Mouse (Mus musculus): Measurements from ENCODE around the gene Nrp1.

DNA sequence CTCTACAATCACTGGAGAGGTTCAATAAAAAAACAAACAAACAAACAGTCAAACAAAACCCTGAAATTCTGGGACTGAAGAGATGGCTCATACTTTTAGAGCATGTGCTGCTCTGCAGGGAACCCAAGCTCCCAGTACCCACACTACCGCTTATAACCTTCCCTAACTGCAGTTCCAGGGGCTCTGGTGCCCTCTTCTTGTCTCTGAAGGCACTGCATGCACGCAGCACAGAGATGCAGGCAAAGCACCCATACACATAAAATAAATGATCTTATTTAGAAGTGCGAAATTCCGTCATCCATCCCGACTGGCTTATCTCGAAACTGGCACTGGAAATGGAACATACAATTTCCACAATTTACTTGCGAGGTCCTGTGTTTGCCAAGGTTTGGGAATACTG is 165.4 kb downstream of the Nrp1 start:
- TF ChIP-seq CTCF (IDR thresholded peaks at IDR 0.05; ENCODE audit: low read depth, low read length) (no peak; the same call in 1 of the 2 replicates), POLR2A (IDR thresholded peaks at IDR 0.05; ENCODE audit: borderline replicate concordance, low read depth, low read length) (no peak)
